In the genomic region with DNA sequence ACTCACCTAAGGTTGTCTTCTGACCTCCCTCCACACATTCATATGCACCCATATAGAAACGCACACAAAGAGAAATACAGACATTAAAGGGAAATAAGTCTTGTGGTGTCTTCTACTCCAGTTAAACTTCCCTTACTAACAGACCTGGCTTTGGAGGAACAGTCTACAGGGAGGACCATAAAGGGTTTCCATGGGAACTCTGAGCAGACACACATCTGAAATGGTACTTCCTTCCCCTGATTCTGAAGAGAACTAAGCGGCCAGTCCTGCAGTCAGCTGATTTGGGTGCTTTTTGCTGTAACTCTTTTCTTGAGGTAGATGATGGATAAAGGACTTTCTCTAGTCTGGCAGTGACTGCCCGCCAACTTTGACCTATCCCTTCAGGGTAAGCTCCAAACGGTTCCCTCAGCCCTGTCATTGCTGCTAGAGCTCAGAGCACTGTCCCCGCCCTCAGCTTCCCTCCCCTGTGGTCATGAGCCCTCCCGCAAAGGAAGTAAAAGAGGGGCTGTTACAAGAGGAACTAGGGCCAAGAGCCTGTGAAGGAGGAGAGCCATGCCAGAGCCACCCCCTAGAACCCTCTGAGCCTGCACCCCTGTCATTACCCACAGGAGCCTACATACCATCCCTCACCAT, we compare ENCODE assay signal across 10 mouse cellular contexts. TPM values are rescaled to one million over a fixed set of nuclear protein-coding genes. Genes with fewer than 3 reads are reported as not detected.
DNase-seq lines count a peak whose midpoint lies in the region; ATAC-seq and TF ChIP-seq lines count a peak whose summit lies in the region.
"Had no signal": no experiment of that assay in that cellular context is flagged by ENCODE, and none has a peak within 500 bp of the region (broad histone marks: within the 10 kb centered on the region; RNA-seq: fewer than 3 reads in every experiment).

A gene (plus strand): TSS at position 485 of the 633 bp plus-strand sequence.

- no peak within 1 kb of the TSS for H3K9ac ChIP-seq in stomach, embryonic 16.5 days (ENCODE audit: low read length)
- no peak within 1 kb of the TSS for H3K9ac ChIP-seq in stomach, postnatal 0 days (ENCODE audit: low read length)
- no peak within 1 kb of the TSS for H3K9ac ChIP-seq in midbrain, postnatal 0 days (replicated peaks; ENCODE audit: low read length, poor library complexity, severe bottlenecking)
- H3K9ac ChIP-seq: limb, embryonic 12.5 days had no signal

- no peak for TF ChIP-seq EP300 in stomach, postnatal 0 days (optimal IDR thresholded peaks at IDR 0.05)

- ATAC-seq in stomach, embryonic 16.5 days (ENCODE audit: insufficient read depth, low FRiP score): peak; percentile 33; the same call in 1 of the 2 replicates
- ATAC-seq in stomach, postnatal 0 days (ENCODE audit: low FRiP score, low TSS enrichment): no peak
- no peak for ATAC-seq in midbrain, postnatal 0 days (ENCODE audit: low FRiP score)

- no peak within 1 kb of the TSS for H3K4me2 ChIP-seq in stomach, embryonic 16.5 days (ENCODE audit: low read depth, low read length)
- no peak within 1 kb of the TSS for H3K4me2 ChIP-seq in stomach, postnatal 0 days (replicated peaks; ENCODE audit: low read depth)
- no peak within 1 kb of the TSS for H3K4me2 ChIP-seq in midbrain, postnatal 0 days (ENCODE audit: low read depth, low read length, poor library complexity, severe bottlenecking)
- H3K4me2 ChIP-seq: limb, embryonic 12.5 days had no signal

- no peak within 1 kb of the TSS for H3K27ac ChIP-seq in stomach, embryonic 16.5 days (ENCODE audit: low read length)
- no peak within 1 kb of the TSS for H3K27ac ChIP-seq in stomach, postnatal 0 days (replicated peaks)
- peak within 1 kb of the TSS; percentile 99 for H3K27ac ChIP-seq in macrophage
- H3K27ac ChIP-seq in midbrain, postnatal 0 days (ENCODE audit: low read depth, low read length): no peak within 1 kb of the TSS
- H3K27ac ChIP-seq: limb, embryonic 12.5 days had no signal

- no peak within 1 kb of the TSS for H3K4me3 ChIP-seq in stomach, embryonic 16.5 days (replicated peaks; ENCODE audit: low read length)
- no peak within 1 kb of the TSS for H3K4me3 ChIP-seq in stomach, postnatal 0 days (ENCODE audit: low read depth, low read length)
- H3K4me3 ChIP-seq in macrophage (ENCODE audit: inconsistent target): peak within 1 kb of the TSS; percentile 76
- H3K4me3 ChIP-seq in midbrain, postnatal 0 days (ENCODE audit: low read depth, low read length): no peak within 1 kb of the TSS
- H3K4me3 ChIP-seq: limb, embryonic 12.5 days had no signal

- no peaks in the 10 kb centered on the region for H3K4me1 ChIP-seq in stomach, embryonic 16.5 days (ENCODE audit: control insufficient read depth, insufficient read depth, low read length)
- no peaks in the 10 kb centered on the region for H3K4me1 ChIP-seq in stomach, postnatal 0 days (replicated peaks; ENCODE audit: control insufficient read depth, insufficient read depth)
- H3K4me1 ChIP-seq in midbrain, postnatal 0 days (ENCODE audit: insufficient read depth, low read length): no peaks in the 10 kb centered on the region
- H3K4me1 ChIP-seq: limb, embryonic 12.5 days had no signal

- no peaks in the 10 kb centered on the region for H3K9me3 ChIP-seq in stomach, embryonic 16.5 days (replicated peaks; ENCODE audit: control insufficient read depth, low read length)
- no peaks in the 10 kb centered on the region for H3K9me3 ChIP-seq in stomach, postnatal 0 days (ENCODE audit: control insufficient read depth, low read length)
- H3K9me3 ChIP-seq in midbrain, postnatal 0 days (ENCODE audit: low read length): no peaks in the 10 kb centered on the region
- H3K9me3 ChIP-seq: limb, embryonic 12.5 days had no signal

- DNase-seq in adrenal gland, postnatal 10 days: peak; percentile 15
- no peak for DNase-seq in adrenal gland, postnatal 4 days (ENCODE audit: low spot score in 2 of 2)
- DNase-seq in stomach, postnatal 0 days (ENCODE audit: low spot score): no peak
- DNase-seq in thymus, postnatal 25 days: peak; percentile 65
- no peak for DNase-seq in midbrain, postnatal 0 days (ENCODE audit: low spot score)
- no peak for DNase-seq in urinary bladder, adult 2 months (ENCODE audit: low spot score)

- no peaks in the 10 kb centered on the region for H3K36me3 ChIP-seq in stomach, embryonic 16.5 days (ENCODE audit: control insufficient read depth, insufficient read depth, low read length)
- H3K36me3 ChIP-seq in stomach, postnatal 0 days (ENCODE audit: control insufficient read depth, insufficient read depth, low read length): 0 out of 2 replicates have a peak, but pooled peaks cover 2% of the 10 kb centered on the region
- H3K36me3 ChIP-seq in macrophage (ENCODE audit: inconsistent target): peaks cover 7% of the 10 kb centered on the region; the same call in 1 of the 2 replicates
- H3K36me3 ChIP-seq in midbrain, postnatal 0 days (ENCODE audit: insufficient read depth, low read length): peaks cover 10% of the 10 kb centered on the region

- TF ChIP-seq CTCF in stomach, postnatal 0 days (IDR thresholded peaks at IDR 0.05; ENCODE audit: low read depth): no peak
- TF ChIP-seq CTCF in midbrain, postnatal 0 days (IDR thresholded peaks at IDR 0.05): no peak

- 39% methylated on average over 6 of the region's 6 CpGs for WGBS in stomach, embryonic 16.5 days
- 36% methylated on average over 6 of the region's 6 CpGs for WGBS in stomach, postnatal 0 days
- 0% methylated on average over 5 of the region's 6 CpGs for WGBS in macrophage (ENCODE audit: missing documents)
- WGBS in midbrain, postnatal 0 days: 46% methylated on average over 6 of the region's 6 CpGs

- H3K27me3 ChIP-seq in stomach, embryonic 16.5 days (ENCODE audit: control insufficient read depth, insufficient read depth, low read length): no peaks in the 10 kb centered on the region
- no peaks in the 10 kb centered on the region for H3K27me3 ChIP-seq in stomach, postnatal 0 days (ENCODE audit: control insufficient read depth, insufficient read depth, low read length)
- H3K27me3 ChIP-seq in midbrain, postnatal 0 days (ENCODE audit: insufficient read depth, low read length): no peaks in the 10 kb centered on the region

- H3K79me2 ChIP-seq in macrophage (ENCODE audit: inconsistent target): peaks cover 56% of the 10 kb centered on the region

RNA-seq across cellular contexts. Expression of the gene that starts here (rescaled TPM):
- 1 to 10 TPM; 4.2 to 4.6 TPM for total RNA-seq in adrenal gland, postnatal 10 days (2021)
- 1 to 10 TPM; 3.0 to 3.6 TPM for total RNA-seq in adrenal gland, postnatal 4 days (2021)
- polyA plus RNA-seq in stomach, embryonic 16.5 days (2015; fragmentation: Nextera tagmentation; extraction: Ambion mirVana): 6.3 and 7.9 TPM in 2 replicates
- polyA plus RNA-seq in stomach, postnatal 0 days (2015; fragmentation: Nextera tagmentation; extraction: Ambion mirVana): 0.98 and 1.5 TPM in 2 replicates
- 1,000 to 10,000 TPM in 1 of 26 experiments, 100 to 1,000 TPM in 23, 10 to 100 TPM in 2; 80.4 to 1,046 (median 544) TPM for total RNA-seq in macrophage (2018; cell fraction: chromatin; rRNA removed)
- 100 to 1,000 TPM; 256 to 461 (median 350) TPM for total RNA-seq in macrophage (2018; cell fraction: cytosol; rRNA removed)
- 100 to 1,000 TPM; 115 to 632 (median 409) TPM for total RNA-seq in macrophage (2018; cell fraction: nucleus; rRNA removed)
- polyA plus RNA-seq in macrophage (2018): 262 to 376 TPM (median 298 TPM) in 3 replicates
- 1.3 TPM in 2 replicates for total RNA-seq in midbrain, postnatal 0 days (2014; rRNA removed)
- 1.2 TPM in 2 replicates for polyA plus RNA-seq in midbrain, postnatal 0 days (2015; fragmentation: Nextera tagmentation; extraction: Ambion mirVana)
- 6.4 and 6.5 TPM in 2 replicates for polyA plus RNA-seq in urinary bladder, adult 2 months (2012; rRNA removed)
- polyA plus RNA-seq: C2C12 had no signal

Comparison
In these comparisons a context has a peak if more than half of its experiments do, and no peak if none do; other contexts are left out.
1. RNA of the gene that starts here (polyA plus RNA-seq): 262 to 376 TPM in macrophage; 6.3 to 7.9 TPM in stomach, embryonic 16.5 days, 6.4 to 6.5 TPM in urinary bladder, adult 2 months, 0.98 to 1.5 TPM in stomach, postnatal 0 days and 1.2 TPM in midbrain, postnatal 0 days; every median in the first group is over 10 times any median in the second.
2. DNase-seq: peak in adrenal gland, postnatal 10 days (single experiment) and thymus, postnatal 25 days (single experiment); none in adrenal gland, postnatal 4 days (0 of 2), stomach, postnatal 0 days (single experiment), midbrain, postnatal 0 days (single experiment) and urinary bladder, adult 2 months (single experiment).